Mouse (Mus musculus): Measurements from ENCODE around the gene Slamf9.

The Slamf9 gene

GRCm38 (mm10) chr1:172490261-172490661 lies 15.1 kb downstream of the Slamf9 start:
- DNase-seq (ENCODE audit: low read depth) = no peak

DNA sequence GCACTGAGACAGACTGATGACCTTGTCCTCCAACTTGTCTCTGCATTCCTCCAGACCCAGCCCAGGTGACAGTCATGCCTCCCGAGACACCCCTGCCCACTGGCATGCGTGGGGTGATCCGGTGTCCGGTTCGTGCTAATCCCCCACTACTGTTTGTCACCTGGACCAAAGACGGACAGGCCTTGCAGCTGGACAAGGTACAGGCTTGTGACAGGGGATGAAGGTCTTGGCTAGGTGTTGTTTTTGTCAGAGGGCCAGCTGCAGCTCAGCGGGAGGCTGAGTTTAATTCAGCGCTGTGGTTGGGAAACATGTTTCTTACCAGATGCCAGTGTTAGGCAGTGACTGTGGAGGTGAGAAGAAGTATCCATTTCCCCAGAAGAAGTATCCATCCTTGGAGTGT lies 16.9 kb downstream of the Slamf9 start:
- no peak for DNase-seq (ENCODE audit: low read depth)

DNA sequence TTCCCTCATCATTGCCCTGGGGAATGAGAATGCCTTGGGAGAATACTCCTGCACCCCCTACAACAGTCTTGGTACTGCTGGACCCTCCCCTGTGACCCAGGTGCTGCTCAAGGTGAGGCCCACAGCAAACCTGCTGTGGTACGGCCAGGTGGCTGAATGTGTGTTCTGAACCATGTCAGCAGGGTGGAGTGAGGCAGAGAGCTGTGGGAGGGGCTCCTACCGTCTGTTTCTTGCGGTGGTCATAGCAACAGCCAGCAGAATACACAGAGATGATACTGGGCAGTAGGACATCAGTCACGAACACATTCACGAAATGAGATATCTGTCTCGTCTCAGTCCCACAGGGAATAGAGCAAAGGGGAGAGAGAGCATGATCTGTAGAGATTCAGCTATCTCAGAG lies 18.4 kb downstream of the Slamf9 start:
- DNase-seq (ENCODE audit: low read depth) = no peak

GRCm38 (mm10) chr1:172496030-172496429 lies 20.9 kb downstream of the Slamf9 start:
- DNase-seq (ENCODE audit: low read depth) = no peak

DNA sequence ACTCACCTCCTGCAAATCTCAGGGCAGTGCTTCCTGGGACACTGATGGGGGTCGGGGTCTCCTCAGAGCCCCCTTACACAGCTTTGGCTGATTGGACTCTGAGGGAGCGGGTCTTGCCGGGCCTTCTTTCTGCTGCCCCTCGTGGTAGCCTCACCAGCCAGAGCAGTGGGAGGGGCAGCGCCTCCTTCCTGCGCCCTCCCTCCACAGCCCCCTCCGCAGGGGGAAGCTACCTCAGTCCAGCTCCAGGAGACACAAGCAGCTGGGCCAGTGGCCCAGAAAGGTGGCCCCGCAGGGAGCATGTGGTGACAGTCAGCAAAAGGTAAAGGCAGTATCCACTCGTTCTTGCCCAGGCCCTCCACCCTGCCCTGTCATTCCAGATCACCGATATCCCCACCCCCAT lies 22.3 kb downstream of the Slamf9 start:
- DNase-seq (ENCODE audit: low read depth) = no peak

- DNase-seq (ENCODE audit: low read depth) = peak; percentile 60
Measured at GRCm38 (mm10) chr1:172499765-172500441, 24.7 kb downstream of the Slamf9 start, which contains the start of gene Tagln2. TSS of gene Tagln2 (plus strand) at chr1:172500047.

- DNase-seq (ENCODE audit: low read depth) = no peak
Measured at GRCm38 (mm10) chr1:172500451-172501370, 25.6 kb downstream of the Slamf9 start.

GRCm38 (mm10) chr1:172501371-172502144 lies 26.4 kb downstream of the Slamf9 start:
- DNase-seq (ENCODE audit: low read depth) = peak; percentile 62

- no peak for DNase-seq (ENCODE audit: low read depth)
Measured at GRCm38 (mm10) chr1:172502145-172503110, 27.3 kb downstream of the Slamf9 start.

DNA sequence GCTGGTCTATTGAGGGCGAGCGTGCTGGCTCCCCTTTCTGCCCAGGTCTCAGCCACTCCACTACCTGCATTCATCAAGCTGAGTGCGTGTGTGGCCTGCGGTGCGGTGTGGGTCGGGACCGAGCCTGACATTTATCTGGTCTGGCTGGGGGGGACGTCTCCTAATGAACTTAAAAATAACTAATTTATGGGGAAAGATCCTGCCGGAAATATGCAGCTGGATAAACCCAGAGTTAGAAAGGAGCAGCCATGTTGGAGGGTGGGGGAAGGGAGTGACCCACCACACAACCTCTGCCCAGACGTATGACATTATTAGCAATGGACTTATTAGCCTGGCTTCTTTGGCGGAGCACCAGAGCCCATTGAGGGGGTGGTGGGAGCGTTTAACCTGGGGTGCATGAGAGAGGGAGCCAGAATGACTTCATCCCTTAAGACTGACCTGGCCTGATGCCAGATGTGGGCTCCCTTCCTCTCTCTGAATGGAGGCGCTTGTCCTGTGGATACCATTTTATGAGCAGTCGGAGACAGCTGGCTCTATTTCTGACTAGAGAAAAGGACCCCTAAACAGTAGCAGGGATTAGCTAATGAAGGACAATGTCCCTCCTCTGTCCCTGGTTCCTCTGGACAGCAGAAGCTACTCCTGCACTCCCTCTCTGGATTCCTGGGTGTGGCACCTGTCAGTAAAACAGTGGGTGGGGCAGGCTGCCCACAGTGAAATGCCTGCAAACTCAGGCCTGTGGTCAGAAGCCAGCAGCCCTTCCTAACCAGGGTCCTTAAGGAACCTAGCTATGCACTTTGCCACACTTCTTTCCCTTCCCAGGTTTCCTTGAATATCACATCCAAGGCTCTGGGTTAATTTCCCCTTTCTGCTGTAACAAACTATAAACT lies 28.2 kb downstream of the Slamf9 start:
- DNase-seq (ENCODE audit: low read depth) = no peak

DNA sequence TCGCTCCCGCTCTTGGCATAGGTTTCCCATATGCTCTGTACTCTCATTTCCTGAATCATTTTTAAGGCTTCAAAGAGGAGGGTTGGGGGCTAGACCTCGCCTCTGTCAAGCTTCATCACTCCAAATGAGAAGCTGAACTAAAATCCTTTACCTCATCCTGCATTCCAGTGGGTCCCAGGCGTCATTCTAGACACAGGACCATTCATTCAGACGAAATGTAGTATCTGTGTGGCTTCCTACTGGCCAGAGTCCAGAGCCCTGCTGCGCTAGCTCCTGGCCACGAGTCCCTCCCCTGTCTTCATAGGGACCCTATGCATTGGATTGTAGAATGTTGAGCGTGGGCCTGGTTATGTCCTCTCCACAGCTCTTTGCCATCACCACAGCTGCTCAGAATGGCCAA lies 29.6 kb downstream of the Slamf9 start:
- DNase-seq (ENCODE audit: low read depth) = no peak

DNA sequence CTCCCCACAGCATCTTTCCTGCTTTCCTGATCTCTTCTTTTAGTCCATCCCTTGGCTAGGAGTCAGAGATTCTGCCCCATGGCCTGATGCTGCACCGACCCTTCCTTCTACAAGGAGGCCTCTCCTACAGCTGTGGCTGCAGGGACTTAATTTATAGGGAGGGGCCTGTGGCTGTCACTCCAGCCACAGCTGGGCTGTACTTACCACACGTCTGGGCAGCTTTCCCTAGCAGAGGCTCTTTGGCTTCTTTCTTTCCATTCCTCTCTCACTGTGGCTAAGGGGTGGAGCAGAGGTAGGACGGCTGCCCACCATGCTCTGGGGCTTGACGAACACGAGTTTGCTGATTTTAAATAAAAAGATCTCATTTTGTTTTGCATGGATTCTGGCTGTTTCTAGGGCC lies 31.8 kb downstream of the Slamf9 start:
- peak; percentile 83 for DNase-seq (ENCODE audit: low read depth)

- DNase-seq (ENCODE audit: low read depth) = no peak
Measured at GRCm38 (mm10) chr1:172507701-172508100, 32.5 kb downstream of the Slamf9 start.

DNA sequence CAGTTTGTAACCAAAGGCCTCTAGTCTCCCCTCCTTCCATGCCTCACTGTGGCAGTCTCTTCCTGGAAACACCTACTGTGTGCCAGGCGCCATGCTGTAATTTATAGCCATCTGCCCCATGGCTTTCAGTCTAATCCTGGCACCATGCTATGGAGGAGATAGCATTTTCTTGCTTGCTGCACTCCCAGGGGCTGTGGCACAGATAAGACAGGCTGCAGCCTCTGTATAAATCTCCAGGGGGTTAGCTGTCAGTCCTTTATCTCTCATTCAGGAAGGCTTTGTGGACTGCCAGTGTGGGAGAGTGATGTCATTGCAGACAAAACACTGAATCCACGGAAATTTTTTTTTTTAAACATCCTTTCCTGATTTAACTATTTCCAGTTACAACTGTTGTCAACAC lies 33.0 kb downstream of the Slamf9 start:
- no peak for DNase-seq (ENCODE audit: low read depth)

DNA sequence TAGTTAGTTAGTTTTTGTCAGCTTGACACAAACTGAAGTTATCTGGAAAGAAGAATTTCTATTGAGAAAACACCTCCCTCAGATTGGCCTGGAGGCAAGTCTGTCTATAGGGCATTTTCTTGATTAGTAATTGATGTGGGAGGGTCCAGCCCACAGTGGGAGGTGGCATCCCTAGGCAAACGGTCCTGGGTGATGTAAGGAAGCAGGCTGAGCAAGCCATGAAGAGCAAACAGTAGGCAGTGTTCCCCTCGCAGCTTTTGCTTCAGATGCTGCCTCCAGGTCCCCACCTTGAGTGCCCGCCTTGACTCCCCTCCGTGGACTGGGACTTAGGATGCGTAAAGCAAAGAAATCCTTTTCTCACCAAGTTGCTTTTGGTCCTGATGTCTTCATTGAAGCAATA lies 34.1 kb downstream of the Slamf9 start:
- DNase-seq (ENCODE audit: low read depth) = no peak

GRCm38 (mm10) chr1:172509983-172510382 lies 34.8 kb downstream of the Slamf9 start:
- no peak for DNase-seq (ENCODE audit: low read depth)

DNA sequence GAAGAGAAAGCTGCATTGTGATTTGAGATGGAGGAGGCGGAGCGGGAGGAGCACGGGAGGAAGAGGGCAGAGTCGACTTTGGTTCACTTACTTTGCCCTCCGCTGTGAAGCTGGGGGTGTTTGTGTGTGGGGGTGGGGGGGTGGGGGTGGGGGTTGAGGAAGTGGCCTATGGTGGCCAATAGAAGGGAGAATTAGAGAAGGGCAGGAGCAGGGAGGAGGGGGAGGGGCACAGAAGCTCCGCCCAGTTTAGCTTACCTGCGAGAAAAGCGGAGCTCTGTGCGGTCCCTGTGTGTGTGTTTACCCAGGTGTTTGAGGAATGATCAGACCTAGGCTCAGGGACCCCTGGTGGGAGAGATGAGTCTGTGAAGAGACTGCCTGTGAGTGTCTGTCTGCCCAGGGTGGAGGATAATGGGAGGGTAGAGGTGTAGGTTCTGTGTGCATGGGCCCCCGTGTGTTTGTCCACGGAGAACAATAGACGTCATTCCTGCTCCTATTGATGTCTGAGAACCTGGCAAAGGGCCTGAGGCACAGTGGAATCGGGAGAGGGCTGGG lies 35.3 kb downstream of the Slamf9 start:
- no peak for DNase-seq (ENCODE audit: low read depth)

DNA sequence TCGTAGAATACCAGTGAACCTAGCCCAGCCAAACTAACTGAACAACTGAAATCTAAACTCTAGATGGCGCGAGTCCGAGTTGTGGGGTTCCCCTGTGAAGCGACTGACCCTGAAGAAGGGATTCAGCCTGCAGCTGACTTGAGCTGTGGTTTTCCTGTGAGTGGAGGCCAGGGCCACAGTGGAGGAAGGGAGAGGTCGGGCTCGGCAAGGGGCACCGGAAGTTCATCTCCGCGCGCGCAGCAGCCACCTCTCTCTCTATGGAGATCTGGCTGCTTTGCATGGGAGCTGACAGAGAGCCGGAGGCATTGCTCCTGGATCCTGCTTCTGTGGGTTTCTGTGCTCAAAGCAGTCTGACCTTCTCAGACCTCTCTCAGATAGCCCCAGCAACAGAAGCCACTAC lies 37.8 kb downstream of the Slamf9 start:
- DNase-seq (ENCODE audit: low read depth) = no peak

DNA sequence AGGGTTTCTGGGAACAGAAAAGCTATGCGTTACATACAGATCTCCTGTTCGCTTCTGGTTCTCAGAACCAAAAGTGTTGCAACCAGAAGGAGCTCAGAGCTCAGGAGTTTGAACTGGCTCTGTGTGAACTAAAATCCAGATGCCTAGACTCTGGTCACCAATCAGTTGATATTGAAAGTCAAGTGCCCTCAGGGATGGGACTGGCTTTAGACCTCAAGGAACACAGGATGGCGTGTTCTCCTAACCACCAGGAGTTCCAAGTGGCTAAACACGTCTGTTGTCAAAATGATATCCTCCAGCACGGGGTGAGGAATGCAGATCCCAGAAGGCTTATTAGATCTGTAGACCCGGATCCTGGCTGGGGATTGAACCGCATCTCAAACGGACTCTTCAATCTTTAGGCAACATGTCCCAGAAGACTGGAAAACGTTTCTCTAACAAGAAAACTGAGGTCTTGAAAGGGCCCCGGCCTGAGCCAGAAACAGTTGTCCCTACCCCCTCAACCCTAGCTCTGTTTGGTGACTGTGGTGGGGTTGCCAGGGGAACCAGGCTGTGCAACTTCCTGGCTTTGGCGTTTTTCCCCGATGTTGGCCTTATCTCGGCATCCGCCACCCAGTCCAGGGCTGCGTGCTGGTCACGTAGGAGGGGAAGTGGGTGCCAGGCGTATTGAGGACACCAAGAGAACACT lies 38.5 kb downstream of the Slamf9 start:
- DNase-seq (ENCODE audit: low read depth) = peak; percentile 54

- DNase-seq (ENCODE audit: low read depth) = no peak
Measured at GRCm38 (mm10) chr1:172514213-172514529, 39.0 kb downstream of the Slamf9 start.

Measured in fibroblast of lung, adult 2 months (primary cell).